In the genomic region with DNA sequence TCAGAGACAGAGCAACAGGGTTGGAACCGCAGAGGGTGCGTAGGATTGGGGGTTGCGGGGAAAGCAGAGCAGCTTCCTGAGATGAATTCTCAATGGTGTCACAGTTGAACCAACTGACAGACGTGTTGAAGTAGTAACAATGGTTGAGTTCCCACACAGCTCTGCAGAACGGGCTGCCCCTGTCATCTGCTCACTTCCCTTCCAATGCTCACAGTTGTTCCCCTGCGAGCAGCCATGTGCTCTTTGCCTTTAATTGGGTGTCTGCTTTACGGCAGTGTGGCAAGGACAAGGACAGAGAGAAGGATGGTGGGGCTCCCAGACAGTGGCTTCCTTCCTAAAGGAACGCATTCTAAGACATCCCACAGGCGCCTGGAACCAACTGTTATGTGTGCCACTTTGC, we compare ENCODE assay signal across 16 mouse cellular contexts. TPM values are rescaled to one million over a fixed set of nuclear protein-coding genes. Genes with fewer than 3 reads are reported as not detected.
A peak's percentile ranks its signal among the peaks of the same experiment; 100 is the strongest.
DNase-seq lines count a peak whose midpoint lies in the region; ATAC-seq and TF ChIP-seq lines count a peak whose summit lies in the region.
"Had no signal": no experiment of that assay in that cellular context is flagged by ENCODE, and none has a peak within 500 bp of the region (broad histone marks: within the 10 kb centered on the region; RNA-seq: fewer than 3 reads in every experiment).

No protein-coding gene starts in this region.

- no peak overlapping the region for H3K4me3 ChIP-seq in heart, embryonic 12.5 days
- no peak overlapping the region for H3K4me3 ChIP-seq in layer of hippocampus, adult 2 months

- DNase-seq in heart, postnatal 25 days (ENCODE audit: low spot score): no peak
- peak; percentile 33 for DNase-seq in testis, postnatal 14 days (ENCODE audit: low spot score)
- DNase-seq in testis, postnatal 10 days (ENCODE audit: low spot score): no peak
- peak; percentile 27 to 45 for DNase-seq in layer of hippocampus, adult 2 months (ENCODE audit: low spot score in 2 of 2)
- DNase-seq in retina, postnatal 1 day: peak; percentile 75
- DNase-seq in cerebellum, postnatal 25 days: no peak
- no peak for DNase-seq in left cerebral cortex, adult 9 months (ENCODE audit: low spot score in 2 of 2)
- DNase-seq: cerebellum, postnatal 14 days; gastrocnemius, postnatal 10 days; heart, postnatal 10 days; kidney, adult 18-20 months; lung, postnatal 10 days; right cerebral cortex, adult 18-20 months had no signal

- H3K4me1 ChIP-seq in heart, embryonic 12.5 days (replicated peaks): peaks cover 14% of the 10 kb centered on the region

- intact Hi-C loops in heart, postnatal 25 days (cut with DNase I): no loop called here

- H3K9ac ChIP-seq in heart, embryonic 12.5 days: 0 out of 2 replicates have a peak overlapping the region, but pooled peaks have one; percentile 25

- H3K4me2 ChIP-seq in heart, embryonic 12.5 days: peak overlapping the region; percentile 19; the same call in 1 of the 2 replicates
- H3K4me2 ChIP-seq: liver, embryonic 11.5 days had no signal

- no peak for ATAC-seq in heart, embryonic 12.5 days (ENCODE audit: insufficient number of reproducible peaks, low FRiP score)

- TF ChIP-seq CTCF in layer of hippocampus, adult 2 months (conservative IDR thresholded peaks at IDR 0.05): no peak

- H3K36me3 ChIP-seq in heart, embryonic 12.5 days: no peaks in the 10 kb centered on the region

- H3K27me3 ChIP-seq in heart, embryonic 12.5 days (replicated peaks): no peaks in the 10 kb centered on the region

- no peaks in the 10 kb centered on the region for H3K9me3 ChIP-seq in heart, embryonic 12.5 days (replicated peaks)

- H3K27ac ChIP-seq in heart, embryonic 12.5 days (ENCODE audit: poor library complexity, severe bottlenecking): no peak overlapping the region
- no peak overlapping the region for H3K27ac ChIP-seq in layer of hippocampus, adult 2 months

- WGBS in heart, embryonic 12.5 days: 43% methylated on average over 9 of the region's 9 CpGs

RNA-seq across cellular contexts. Expression of gene Ddah1, which starts 15.4 kb away (rescaled TPM):
- 35.2 and 36.7 TPM in 2 replicates for polyA plus RNA-seq in heart, embryonic 12.5 days (2016; fragmentation: Nextera tagmentation; extraction: Ambion mirVana)
- total RNA-seq in heart, postnatal 25 days (2021): 1 to 10 TPM; 8.6 to 9.6 TPM
- total RNA-seq in layer of hippocampus, adult 2 months (2021): 10 to 100 TPM; 51.8 to 52.9 TPM
- total RNA-seq: MEL had no signal

Comparison
In these comparisons a context has a peak if more than half of its experiments do, and no peak if none do; other contexts are left out.
1. DNase-seq: peak in testis, postnatal 14 days (single experiment), layer of hippocampus, adult 2 months (2 of 2) and retina, postnatal 1 day (single experiment); none in heart, postnatal 25 days (single experiment), testis, postnatal 10 days (single experiment), cerebellum, postnatal 25 days (0 of 2) and left cerebral cortex, adult 9 months (0 of 2).
2. RNA of gene Ddah1, which starts 15.4 kb away (total RNA-seq): 51.8 to 52.9 TPM in layer of hippocampus, adult 2 months; 8.6 to 9.6 TPM in heart, postnatal 25 days; every median in the first group is over 4 times any median in the second.